Mouse (Mus musculus) CD4-positive, CD25-positive, alpha-beta regulatory T cell, adult 2 months (primary cell): ENCODE data around the gene Ptdss2.
A peak's percentile ranks its signal among the peaks of the same experiment; 100 is the strongest.

Experiments used
- DNase-seq: peaks from one replicate; pipeline ENCODE4 v3.0.0-alpha.2; 2012; ENCODE audit warnings: low read depth, low spot score

The Ptdss2 gene

GRCm38 (mm10) chr7:141122245-141122644 lies at the start of gene Ptdss2:
TSS of gene Ptdss2 (plus strand) at chr7:141122382.
- DNase-seq, result peak; percentile 15

GRCm38 (mm10) chr7:141073782-141074181 lies 48.4 kb upstream of the Ptdss2 start:
- no peak for DNase-seq

GRCm38 (mm10) chr7:141077841-141078240 lies 44.3 kb upstream of the Ptdss2 start, which contains the start of gene Pkp3:
TSS of gene Pkp3 (plus strand) at chr7:141078218.
- no peak for DNase-seq

DNA sequence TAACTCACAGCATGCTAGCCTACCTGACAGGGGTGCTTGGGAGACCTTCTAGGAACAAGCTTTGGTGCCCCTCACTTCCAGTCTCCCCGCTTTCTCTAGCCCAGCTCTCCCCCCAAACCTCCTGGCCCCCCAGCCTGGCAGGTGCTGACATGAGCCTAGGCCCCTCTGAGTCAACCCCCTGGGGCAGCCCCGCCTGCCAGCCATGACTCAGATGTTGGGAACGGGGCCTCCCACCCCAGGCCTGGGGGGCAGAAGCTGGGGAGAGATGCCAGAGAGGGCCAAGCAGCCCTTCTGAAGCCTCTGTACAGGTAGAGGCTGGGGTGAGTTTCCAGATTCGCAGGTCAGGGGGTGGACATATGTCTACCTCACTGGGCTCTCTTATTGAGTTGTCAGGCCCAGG lies 43.3 kb upstream of the Ptdss2 start:
- no peak for DNase-seq

DNA sequence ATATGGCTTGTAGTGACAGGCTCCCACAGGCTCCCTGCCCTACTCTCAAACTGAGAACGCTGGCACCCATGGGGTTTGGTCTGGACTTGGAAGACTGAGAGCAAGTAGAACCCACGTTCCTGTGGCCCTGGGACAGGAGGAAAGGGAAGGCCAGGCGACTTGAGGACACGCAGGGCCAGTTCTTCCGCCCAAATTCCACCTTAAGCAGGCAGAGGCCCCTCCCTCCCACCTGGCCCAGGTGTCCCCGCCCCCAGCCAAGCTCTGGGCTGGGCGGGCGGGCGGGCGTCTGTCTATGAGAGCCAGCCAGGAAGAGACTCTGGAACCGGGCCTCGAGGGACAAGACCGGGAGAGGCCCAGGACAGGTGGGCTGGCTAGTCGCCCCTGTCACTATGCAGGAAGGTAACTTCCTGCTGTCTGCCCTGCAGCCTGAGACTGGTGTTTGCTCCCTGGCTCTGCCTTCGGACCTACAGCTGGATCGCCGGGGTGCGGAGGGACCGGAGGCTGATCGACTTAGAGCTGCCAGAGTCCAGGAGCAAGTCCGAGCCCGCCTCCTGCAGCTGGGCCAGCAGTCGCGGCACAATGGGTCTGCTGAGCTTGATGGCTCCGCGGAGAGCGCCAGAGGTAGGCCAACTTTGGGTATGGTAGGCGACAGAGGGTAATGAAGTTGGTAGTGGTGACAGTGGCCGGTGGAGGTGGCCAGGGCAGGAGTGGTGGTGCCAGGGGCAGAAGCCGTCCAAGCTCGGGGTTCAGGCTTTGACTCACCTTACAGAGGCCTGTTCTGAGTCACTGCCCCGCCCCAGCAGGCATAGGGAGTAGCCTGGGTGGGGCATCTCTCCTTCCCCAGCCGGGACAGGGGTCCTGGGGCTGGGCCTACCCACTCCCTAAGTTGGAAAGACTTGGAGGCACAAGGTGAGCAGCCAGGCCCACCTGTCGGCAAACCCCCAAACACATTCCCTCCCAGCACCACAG lies 42.4 kb upstream of the Ptdss2 start:
- no peak for DNase-seq

- peak; percentile 73 for DNase-seq
These were observed 34.3 kb upstream of the Ptdss2 start for GRCm38 (mm10) chr7:141087894-141088293.

DNA sequence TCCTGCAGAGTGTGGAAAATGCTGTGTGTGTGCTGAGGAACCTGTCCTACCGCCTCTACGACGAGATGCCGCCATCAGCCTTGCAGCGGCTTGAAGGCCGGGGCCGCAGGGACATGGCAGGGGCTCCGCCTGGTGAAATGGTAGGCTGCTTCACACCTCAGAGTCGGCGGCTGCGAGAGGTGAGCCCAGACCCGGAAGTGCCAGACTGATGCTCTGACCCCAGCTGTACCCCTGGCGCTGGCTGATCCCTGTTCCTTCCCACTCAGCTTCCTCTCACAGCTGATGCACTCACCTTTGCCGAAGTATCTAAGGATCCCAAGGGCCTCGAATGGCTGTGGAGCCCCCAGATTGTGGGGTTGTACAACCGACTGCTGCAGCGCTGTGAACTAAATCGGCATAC lies 33.7 kb upstream of the Ptdss2 start:
- DNase-seq, result peak; percentile 56

GRCm38 (mm10) chr7:141090228-141090627 lies 32.0 kb upstream of the Ptdss2 start:
- no peak for DNase-seq

- peak; percentile 92 for DNase-seq
These were observed 30.0 kb upstream of the Ptdss2 start for GRCm38 (mm10) chr7:141092051-141092735.

DNA sequence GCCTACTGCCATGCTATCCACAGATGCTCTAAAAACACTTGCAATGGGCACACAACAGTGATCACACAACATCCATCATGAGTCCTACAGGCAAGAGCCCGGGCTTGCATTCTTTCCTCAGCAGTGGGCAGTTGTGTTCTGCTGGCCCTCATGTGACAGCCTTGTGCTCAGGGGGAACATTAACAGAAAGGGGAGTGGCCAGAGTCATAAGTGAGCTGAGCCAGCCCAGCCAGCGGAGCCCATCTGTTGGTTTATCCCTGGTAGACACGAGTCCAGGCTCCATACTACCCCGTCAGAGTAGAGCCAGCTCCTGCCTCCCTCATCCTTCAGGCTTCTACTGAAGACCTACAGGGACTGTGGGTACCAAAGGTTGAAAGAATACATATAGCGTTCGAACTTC lies 28.2 kb upstream of the Ptdss2 start:
- DNase-seq, result no peak

DNA sequence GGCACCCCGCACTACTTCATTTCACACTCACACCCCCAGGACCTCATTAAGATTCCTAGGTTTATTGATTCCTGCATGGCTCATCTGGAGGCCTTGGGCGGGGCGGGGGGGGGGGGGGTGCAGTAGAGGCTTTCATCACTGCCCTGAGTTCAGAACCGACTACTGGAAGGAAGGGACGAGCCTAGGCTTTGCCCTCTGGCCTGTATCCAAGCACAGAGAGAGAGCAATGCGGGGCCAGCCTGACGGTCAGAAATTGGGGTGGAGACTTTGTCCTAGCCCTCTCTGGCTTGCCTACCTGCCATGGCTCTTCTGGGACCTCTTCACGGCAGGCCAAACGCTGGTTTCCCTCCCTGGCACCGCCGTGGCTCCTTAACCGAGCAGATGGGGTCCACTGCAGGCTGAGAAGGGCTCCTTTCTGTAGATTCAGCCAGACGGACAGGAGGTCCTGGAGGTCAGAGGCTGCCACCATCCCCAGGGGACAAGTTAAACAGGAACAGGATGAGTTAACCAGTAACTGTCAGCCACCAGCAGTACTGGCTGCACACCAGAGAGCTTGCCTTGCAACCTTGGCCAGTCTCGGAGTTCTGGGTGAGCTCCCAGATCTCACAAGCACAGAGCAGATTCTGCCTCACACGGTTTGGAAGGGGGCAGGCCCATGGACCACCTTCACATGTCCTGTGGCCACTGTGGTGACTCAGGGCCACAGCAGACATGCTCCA lies 27.5 kb upstream of the Ptdss2 start:
- no peak for DNase-seq

- peak; percentile 57 for DNase-seq
These were observed 26.2 kb upstream of the Ptdss2 start for GRCm38 (mm10) chr7:141096021-141096420.

DNA sequence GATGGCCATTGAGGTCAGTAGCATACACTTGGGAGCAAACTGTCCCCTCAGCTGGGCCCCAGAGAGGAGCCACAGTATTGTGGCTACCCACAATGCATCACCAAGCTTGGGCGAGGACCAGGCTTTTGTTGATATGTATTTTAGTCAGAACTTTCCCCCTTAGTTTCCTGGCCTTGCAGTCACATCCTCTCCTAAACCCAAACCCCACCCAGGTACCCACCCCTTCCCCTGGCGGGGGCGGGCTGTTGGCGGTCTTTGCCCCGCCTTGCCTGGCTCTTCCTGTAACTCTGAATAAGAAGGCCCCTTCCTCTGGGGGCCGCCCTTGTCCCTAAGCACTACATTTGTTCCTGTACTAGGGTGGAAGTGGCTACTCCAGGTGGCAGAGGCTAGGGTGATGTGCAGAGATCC lies 25.5 kb upstream of the Ptdss2 start:
- peak; percentile 92 for DNase-seq

DNA sequence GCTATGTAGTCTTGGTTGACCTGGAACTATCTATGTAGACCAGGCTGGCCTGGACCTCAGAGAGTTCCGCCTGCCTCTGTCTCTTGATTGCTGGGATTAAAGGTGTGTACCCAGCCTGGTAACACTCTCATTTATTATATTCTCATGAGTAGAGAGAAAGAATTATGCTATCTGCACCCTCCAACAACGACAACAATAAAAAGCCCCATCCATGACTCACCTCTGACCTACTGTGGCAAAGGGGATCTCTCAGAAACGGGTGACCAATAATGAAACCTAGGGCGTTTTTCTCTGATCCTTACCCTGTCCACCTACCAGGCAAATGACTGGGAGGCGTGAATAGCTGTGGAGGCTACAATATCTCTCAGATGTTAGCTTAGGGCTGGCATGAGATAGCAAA lies 25.0 kb upstream of the Ptdss2 start:
- DNase-seq, result peak; percentile 50

DNA sequence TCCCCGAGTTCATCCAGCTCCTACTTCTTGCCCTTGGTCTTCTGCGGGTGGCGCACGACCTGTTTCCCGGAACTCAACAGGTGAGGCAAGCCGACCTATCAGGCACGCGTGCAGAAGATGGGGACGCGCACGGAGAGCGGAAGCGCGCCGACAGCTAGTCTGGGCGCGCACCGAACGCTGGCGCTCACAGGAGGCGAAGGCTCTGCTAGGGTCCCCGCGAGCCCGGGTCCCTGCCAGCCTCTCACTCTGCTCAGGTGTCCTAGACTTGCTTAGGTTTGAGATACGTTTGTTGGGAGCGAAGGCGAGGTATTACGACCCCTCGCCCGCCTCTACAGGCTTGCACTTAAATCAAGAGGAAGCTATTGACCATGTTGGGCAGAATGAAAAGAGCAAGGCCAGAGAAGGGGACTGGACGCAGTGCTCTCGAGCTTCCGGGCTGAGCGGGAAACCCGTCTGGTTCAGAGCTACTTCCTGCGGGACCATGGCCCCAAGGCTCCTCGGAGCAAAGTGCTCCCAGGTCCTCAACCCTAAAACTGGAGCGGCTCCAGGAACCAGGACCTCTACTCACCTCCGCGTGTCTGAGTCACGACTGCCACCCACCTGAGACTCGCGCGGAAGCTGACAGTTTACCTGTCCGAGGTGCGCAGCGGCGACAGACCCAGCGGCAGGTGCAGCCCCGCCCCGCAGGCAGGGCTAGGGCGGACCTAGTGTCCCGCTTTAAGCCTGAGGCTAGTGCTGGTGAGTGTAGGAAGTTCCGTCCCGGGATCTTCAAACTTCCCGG lies 22.1 kb upstream of the Ptdss2 start, which contains the start of gene Sigirr:
Sigirr (minus strand) TSS at position 662 of the 781 bp plus-strand sequence.
- DNase-seq, result peak; percentile 81

DNA sequence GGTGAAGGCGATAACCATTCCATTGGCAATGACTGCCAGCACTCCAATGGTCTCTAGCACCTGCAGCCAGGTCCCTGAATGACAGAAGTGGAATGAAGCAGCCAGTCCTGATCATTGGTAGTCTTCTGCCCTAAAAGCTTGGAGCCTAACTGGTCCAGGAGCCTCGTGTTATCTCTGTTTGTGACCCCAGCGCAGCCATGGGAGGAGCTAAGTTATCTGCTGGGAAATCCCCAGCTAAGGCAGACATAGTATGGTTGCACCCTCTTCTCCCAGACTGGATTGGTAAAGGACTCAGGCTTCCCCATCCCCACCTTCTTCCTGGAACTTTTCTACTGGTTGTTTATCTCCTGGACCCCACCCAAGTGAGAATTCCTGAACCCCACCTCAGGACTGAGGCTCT lies 19.0 kb upstream of the Ptdss2 start:
- DNase-seq, result no peak

DNA sequence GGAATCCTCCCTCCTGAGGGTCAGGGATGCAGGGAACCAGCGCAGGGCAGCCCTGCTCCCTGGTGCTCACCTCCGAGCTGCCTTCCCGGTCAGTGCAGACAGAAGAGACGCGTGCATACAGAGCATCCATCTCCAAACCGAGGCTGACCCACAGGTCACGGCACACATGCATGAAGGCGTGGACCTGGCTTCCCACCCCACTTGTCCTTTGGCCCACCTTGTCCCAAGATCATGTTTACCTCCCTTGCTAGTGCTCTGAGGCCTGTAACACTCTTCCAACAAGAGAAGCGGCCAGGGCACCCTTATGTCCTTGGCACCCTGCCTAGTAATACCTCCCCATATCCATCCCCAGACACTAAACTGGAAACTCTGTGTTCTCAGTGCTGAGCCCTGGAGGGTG lies 6.3 kb upstream of the Ptdss2 start:
- DNase-seq, result no peak

DNA sequence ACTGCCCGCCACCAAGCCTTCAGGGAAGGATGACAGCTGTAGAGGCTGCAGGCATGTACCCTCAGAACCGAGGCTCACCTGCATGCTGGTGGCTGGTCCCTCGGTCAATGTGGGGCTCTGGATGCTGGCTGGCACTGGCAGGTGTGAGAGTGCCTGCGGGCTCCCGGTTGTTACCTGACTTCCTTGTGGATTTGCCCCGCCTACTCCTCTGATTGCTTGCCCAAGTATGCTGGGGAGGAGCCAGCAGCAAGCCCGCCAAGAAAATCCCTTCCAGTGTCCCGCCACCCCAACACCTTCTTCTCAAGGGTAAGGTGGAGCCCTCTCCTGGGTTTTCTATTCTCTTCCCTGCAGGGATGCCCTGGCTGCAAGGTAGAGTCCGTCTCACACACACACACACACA lies 4.5 kb upstream of the Ptdss2 start, which contains the start of gene Ano9:
Ano9 (minus strand) TSS at position 171 of the 400 bp plus-strand sequence.
- DNase-seq, result no peak

GRCm38 (mm10) chr7:141119487-141119886 lies 2.7 kb upstream of the Ptdss2 start:
- no peak for DNase-seq

DNA sequence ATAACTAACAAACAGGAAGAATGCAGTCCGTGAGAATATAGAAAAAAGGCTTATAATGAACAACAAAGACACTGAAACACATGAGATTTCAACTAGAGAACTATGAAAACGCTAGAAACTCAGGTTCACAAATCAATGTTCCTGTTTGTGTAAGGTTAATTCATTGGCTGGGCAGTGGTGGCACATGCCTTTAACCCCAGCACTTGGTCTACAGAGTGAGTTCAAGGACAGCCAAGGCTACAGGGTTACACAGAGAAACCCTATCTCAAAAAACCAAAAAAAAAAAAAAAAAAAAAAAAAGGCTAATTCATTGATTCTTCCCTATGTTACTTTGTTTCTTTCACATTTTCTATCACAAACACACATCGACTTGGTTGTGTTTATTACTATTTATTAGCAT lies 1.6 kb upstream of the Ptdss2 start:
- no peak for DNase-seq

DNA sequence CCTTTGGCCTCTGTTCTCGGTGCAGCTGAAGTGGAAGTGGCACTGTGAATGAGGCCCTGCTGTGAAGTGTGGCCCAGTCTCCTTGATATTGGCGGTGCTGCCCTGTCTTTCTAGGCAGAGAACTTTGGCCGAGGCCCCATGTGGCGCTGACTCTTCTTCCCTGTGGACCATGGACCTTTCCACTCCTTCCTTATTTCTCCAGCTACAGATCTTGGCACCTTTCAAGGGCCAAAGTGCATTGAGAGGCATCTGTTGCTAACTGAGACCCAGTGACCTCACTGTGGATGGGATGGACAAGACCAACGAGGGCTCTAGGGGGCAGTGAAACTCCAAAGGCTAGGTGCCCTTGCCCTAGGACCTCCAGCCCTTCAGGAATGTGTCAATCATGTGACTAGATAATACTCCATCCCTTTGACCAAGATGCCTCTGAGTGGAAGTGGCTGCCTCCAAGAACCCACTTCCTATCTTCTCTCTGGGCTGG lies 1.1 kb upstream of the Ptdss2 start:
- DNase-seq, result no peak
